Mouse (Mus musculus): Measurements from ENCODE around the gene Zc3h13. TPM values are rescaled to one million over a fixed set of nuclear protein-coding genes. Genes with fewer than 3 reads are reported as not detected.

Zc3h13 gene
- polyA plus RNA-seq, 1 experiment from 2014 or later, result 15.9 TPM

GRCm38 (mm10) chr14:75238054-75238692, 46.0 kb upstream of the Zc3h13 start:
- Histone ChIP-seq H3K27ac (replicated peaks) (no peak overlapping the region), H3K4me3 (ENCODE audit: low read depth, low read length) (no peak overlapping the region), H3K9me3 (ENCODE audit: control insufficient read depth, low read length) (no peaks in the 10 kb centered on the region), H3K4me2 (replicated peaks; ENCODE audit: low read depth) (no peak overlapping the region), H3K36me3 (ENCODE audit: control insufficient read depth, insufficient read depth, low read length) (no peaks in the 10 kb centered on the region), H3K4me1 (replicated peaks; ENCODE audit: control insufficient read depth, insufficient read depth) (no peaks in the 10 kb centered on the region), H3K9ac (ENCODE audit: low read length) (no peak overlapping the region), H3K27me3 (ENCODE audit: control insufficient read depth, insufficient read depth, low read length) (no peaks in the 10 kb centered on the region)
- ATAC-seq (ENCODE audit: low FRiP score, low TSS enrichment) (no peak), DNase-seq (ENCODE audit: low spot score) (no peak)
- no peak for TF ChIP-seq CTCF (IDR thresholded peaks at IDR 0.05; ENCODE audit: low read depth)
- TF ChIP-seq EP300 (optimal IDR thresholded peaks at IDR 0.05), result no peak
- WGBS, result 77% methylated on average over 6 of the region's 6 CpGs

DNA sequence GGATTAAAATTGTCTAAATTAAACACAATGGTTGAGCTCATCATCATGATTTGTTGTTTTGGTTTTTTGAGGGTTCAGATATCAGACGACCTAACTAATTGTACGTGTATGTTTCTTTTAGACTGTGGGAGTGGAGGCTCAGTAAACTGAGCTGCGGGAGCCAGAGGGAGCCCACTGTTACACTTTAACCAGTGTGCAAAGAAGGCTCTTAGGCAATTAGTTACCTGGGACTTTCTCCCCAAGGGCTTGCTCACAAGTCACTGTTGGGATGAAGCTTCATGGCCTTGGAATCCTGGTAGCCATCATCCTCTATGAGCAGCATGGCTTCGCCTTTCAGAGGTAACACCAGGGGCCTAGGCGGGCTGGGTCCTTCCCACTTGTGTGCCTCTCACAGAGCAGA, 42.1 kb upstream of the Zc3h13 start, which contains the start of gene Cpb2:
Gene Cpb2, plus strand, starts transcription at position 201 of the 400 bp plus-strand sequence.
- H3K4me1 ChIP-seq (replicated peaks; ENCODE audit: control insufficient read depth, insufficient read depth), result no peaks in the 10 kb centered on the region
- H3K36me3 ChIP-seq (ENCODE audit: control insufficient read depth, insufficient read depth, low read length), result no peaks in the 10 kb centered on the region
- no peak within 1 kb of the TSS for H3K4me2 ChIP-seq (replicated peaks; ENCODE audit: low read depth)
- TF ChIP-seq EP300 (optimal IDR thresholded peaks at IDR 0.05) (no peak), CTCF (IDR thresholded peaks at IDR 0.05; ENCODE audit: low read depth) (no peak)
- ATAC-seq (ENCODE audit: low FRiP score, low TSS enrichment), result no peak
- no peak within 1 kb of the TSS for H3K4me3 ChIP-seq (ENCODE audit: low read depth, low read length)
- no peaks in the 10 kb centered on the region for H3K9me3 ChIP-seq (ENCODE audit: control insufficient read depth, low read length)
- WGBS, result 60% methylated on average over 5 of the region's 5 CpGs
- no peak within 1 kb of the TSS for H3K27ac ChIP-seq (replicated peaks)
- DNase-seq (ENCODE audit: low spot score), result no peak
- H3K9ac ChIP-seq (ENCODE audit: low read length), result no peak within 1 kb of the TSS
- H3K27me3 ChIP-seq (ENCODE audit: control insufficient read depth, insufficient read depth, low read length), result no peaks in the 10 kb centered on the region

- Histone ChIP-seq H3K27ac (replicated peaks) (no peak overlapping the region), H3K9me3 (ENCODE audit: control insufficient read depth, low read length) (no peaks in the 10 kb centered on the region), H3K4me3 (ENCODE audit: low read depth, low read length) (no peak overlapping the region), H3K4me1 (replicated peaks; ENCODE audit: control insufficient read depth, insufficient read depth) (no peaks in the 10 kb centered on the region), H3K9ac (ENCODE audit: low read length) (no peak overlapping the region), H3K4me2 (replicated peaks; ENCODE audit: low read depth) (no peak overlapping the region), H3K36me3 (ENCODE audit: control insufficient read depth, insufficient read depth, low read length) (no peaks in the 10 kb centered on the region), H3K27me3 (ENCODE audit: control insufficient read depth, insufficient read depth, low read length) (no peaks in the 10 kb centered on the region)
- TF ChIP-seq EP300 (optimal IDR thresholded peaks at IDR 0.05) (no peak), CTCF (IDR thresholded peaks at IDR 0.05; ENCODE audit: low read depth) (no peak)
- no peak for DNase-seq (ENCODE audit: low spot score)
- 76% methylated on average over 11 of the region's 11 CpGs for WGBS
- no peak for ATAC-seq (ENCODE audit: low FRiP score, low TSS enrichment)
Measured at GRCm38 (mm10) chr14:75246024-75247000, 37.9 kb upstream of the Zc3h13 start.

GRCm38 (mm10) chr14:75250432-75250831, 33.7 kb upstream of the Zc3h13 start:
- no peaks in the 10 kb centered on the region for H3K4me1 ChIP-seq (replicated peaks; ENCODE audit: control insufficient read depth, insufficient read depth)
- H3K9ac ChIP-seq (ENCODE audit: low read length), result no peak overlapping the region
- ATAC-seq (ENCODE audit: low FRiP score, low TSS enrichment) (peak; percentile 72; the same call in 1 of the 2 replicates), DNase-seq (ENCODE audit: low spot score) (no peak)
- no peaks in the 10 kb centered on the region for H3K9me3 ChIP-seq (ENCODE audit: control insufficient read depth, low read length)
- no peaks in the 10 kb centered on the region for H3K27me3 ChIP-seq (ENCODE audit: control insufficient read depth, insufficient read depth, low read length)
- H3K4me2 ChIP-seq (replicated peaks; ENCODE audit: low read depth), result no peak overlapping the region
- H3K36me3 ChIP-seq (ENCODE audit: control insufficient read depth, insufficient read depth, low read length), result no peaks in the 10 kb centered on the region
- H3K4me3 ChIP-seq (ENCODE audit: low read depth, low read length), result no peak overlapping the region
- 59% methylated on average over 3 of the region's 3 CpGs for WGBS
- H3K27ac ChIP-seq (replicated peaks), result no peak overlapping the region
- TF ChIP-seq EP300 (optimal IDR thresholded peaks at IDR 0.05) (no peak), CTCF (IDR thresholded peaks at IDR 0.05; ENCODE audit: low read depth) (no peak)

- Histone ChIP-seq H3K9me3 (ENCODE audit: control insufficient read depth, low read length) (no peaks in the 10 kb centered on the region), H3K27me3 (ENCODE audit: control insufficient read depth, insufficient read depth, low read length) (no peaks in the 10 kb centered on the region), H3K4me3 (ENCODE audit: low read depth, low read length) (no peak overlapping the region), H3K27ac (replicated peaks) (no peak overlapping the region), H3K36me3 (ENCODE audit: control insufficient read depth, insufficient read depth, low read length) (no peaks in the 10 kb centered on the region), H3K4me2 (replicated peaks; ENCODE audit: low read depth) (no peak overlapping the region), H3K4me1 (replicated peaks; ENCODE audit: control insufficient read depth, insufficient read depth) (no peaks in the 10 kb centered on the region), H3K9ac (ENCODE audit: low read length) (no peak overlapping the region)
- peak; percentile 78; the same call in 1 of the 2 replicates for ATAC-seq (ENCODE audit: low FRiP score, low TSS enrichment)
- DNase-seq (ENCODE audit: low spot score), result peak; percentile 22
- TF ChIP-seq EP300 (optimal IDR thresholded peaks at IDR 0.05), result no peak
- TF ChIP-seq CTCF (IDR thresholded peaks at IDR 0.05; ENCODE audit: low read depth), result peak; percentile 63
- WGBS, result 46% methylated on average over 5 of the region's 5 CpGs
Measured at GRCm38 (mm10) chr14:75256521-75256920, 27.7 kb upstream of the Zc3h13 start.
